Mouse (Mus musculus) E14TG2a.4 (cell line): ENCODE data around the gene Nhsl1.

Source experiments
- CTCF ChIP-seq: conservative IDR thresholded peaks from 2 replicates; pipeline ENCODE4 v1.5.1; 2014; ENCODE audit warnings: low read length
- NANOG ChIP-seq: IDR thresholded peaks from 2 replicates; pipeline ENCODE4 v1.6.1; 2014; ENCODE audit warnings: borderline replicate concordance, low read length, mixed read lengths
- POU5F1 ChIP-seq: IDR thresholded peaks from 2 replicates; pipeline ENCODE4 v1.6.1; 2014; ENCODE audit warnings: low read length, borderline replicate concordance

DNA sequence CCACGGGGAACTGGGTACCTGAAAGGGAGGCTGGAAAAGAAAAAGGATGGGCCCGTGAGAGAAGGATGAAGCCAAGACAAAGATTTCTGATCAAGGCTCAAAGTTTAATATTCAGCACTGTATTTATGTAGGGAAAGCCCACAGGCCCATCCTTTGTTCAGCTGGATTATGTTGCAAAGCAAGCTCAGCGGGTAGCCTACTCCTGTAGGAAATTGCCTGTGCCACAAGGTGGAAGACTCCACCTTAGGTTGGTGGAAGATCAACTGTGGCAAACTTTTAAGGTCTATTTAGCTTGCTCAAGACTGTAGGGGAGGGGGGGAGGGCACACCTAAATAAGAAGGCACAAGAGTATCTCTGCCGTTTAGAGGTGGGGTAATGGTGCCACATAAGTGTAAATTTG lies 14.8 kb downstream of the Nhsl1 start:
- TF ChIP-seq CTCF (no peak), POU5F1 (no peak), NANOG (no peak)
